Mouse (Mus musculus) 416B (cell line): ENCODE data around the gene Clmn.
A peak's percentile ranks its signal among the peaks of the same experiment; 100 is the strongest.

Source experiments
- DNase-seq: peaks from one replicate; pipeline ENCODE4 v3.0.0; 2011; ENCODE audit warnings: low read depth

The Clmn gene

DNA sequence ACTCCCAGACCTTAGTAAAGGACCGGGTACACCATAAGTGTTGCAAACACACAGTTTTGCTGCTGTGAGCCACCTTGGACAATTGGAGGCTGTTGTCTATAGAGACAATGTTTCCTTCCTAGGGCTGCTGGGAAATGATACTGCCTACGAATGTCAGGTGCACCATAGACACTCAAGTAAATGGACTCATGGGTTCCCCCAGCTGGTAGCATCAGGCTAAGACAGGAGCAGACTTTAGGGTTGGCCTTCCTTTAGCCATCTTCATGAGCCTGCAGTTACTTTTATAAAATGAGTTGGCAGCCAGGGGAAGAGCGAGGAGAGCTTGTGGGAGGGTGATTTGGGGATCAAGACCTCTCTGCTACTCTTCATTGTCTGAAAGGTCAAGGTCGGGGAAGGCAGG is 52.2 kb downstream of the Clmn start:
- DNase-seq: peak; percentile 43

DNA sequence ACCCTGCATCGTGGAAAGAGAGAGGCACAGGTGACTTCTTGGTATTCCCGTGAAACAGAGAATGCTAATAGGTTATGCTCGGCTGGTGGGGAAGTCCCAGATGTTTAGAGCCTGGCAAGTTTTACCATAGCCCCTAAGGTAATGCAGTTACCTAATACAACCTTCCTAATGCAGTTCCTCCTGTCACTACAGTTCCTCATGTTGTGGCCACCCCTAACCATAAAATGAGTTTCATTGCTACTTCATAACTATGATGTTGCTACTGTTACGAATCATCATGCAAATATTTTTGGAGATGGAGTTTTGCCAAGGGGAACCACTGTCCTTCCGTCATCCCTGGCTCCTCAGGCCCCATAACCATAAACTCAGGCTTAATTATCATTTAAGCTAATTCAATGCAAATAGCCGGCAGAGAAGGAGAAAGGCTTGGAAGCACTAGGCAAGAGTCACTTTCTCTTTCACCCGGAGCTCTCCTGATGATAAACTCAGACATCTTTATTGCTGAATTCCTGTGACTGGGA is 53.9 kb downstream of the Clmn start:
- no peak for DNase-seq

DNA sequence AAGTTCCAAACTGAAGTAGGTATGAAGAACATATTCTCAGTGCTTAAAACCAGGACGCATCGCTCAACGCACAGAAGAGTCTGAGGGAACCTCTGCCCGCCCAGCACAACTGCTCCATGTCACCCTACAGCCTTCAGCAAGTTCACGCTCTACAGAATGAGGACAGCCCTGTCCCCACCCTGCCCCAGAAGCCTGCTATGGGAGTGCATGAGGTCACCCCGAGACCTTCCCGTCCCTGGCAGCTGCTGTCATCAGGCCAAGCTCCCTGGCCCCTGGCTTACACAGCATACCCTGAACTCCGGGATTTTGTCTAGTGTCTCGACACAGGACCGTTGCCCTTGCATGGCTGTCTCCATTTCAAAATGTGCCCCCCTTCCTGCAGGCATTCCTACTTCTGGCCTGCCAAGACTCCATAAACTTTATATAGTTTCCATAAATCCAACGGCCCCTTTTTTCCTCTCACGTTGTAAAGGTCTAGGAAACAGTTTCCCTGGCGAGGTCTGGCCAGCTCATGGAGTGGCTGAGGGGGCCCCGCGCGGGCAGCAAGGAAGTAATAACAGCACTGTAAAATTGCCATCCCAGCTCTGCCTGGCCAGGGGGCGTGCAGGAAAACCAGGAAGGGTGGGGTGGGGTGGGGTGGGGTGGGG is 56.3 kb downstream of the Clmn start:
- no peak for DNase-seq

DNA sequence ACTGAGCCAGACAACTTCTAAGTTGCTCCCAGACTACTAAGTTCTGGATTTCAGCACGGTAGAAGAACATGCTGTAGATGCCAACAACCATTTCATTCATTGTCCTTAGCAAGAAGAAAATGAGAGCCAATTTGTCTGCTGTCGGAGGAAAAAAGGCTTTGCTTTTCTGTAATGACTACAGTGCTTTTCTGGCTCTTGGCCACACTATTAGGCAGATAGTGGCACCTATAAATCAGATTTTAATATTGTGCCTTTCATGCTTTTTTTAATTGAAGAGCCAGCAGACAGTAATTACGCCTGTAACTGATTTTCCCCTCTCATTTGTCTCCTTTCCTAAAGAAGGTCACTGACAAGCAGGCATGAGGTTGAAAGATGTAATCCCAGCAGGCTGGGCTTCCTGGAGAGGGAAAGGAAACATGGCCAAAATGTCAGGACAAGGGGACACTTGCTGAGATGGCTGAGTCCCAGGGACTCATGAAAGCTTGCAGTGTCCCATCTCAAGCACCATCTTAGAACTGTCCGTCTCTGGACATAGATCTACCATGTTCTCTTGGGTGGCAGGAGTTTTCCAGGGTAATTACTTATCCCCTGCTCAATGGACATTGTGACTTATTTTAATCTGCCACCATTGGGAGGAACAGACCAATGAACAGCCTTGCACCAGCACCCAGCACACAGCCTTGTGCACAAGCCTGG is 58.0 kb downstream of the Clmn start:
- DNase-seq: no peak

DNA sequence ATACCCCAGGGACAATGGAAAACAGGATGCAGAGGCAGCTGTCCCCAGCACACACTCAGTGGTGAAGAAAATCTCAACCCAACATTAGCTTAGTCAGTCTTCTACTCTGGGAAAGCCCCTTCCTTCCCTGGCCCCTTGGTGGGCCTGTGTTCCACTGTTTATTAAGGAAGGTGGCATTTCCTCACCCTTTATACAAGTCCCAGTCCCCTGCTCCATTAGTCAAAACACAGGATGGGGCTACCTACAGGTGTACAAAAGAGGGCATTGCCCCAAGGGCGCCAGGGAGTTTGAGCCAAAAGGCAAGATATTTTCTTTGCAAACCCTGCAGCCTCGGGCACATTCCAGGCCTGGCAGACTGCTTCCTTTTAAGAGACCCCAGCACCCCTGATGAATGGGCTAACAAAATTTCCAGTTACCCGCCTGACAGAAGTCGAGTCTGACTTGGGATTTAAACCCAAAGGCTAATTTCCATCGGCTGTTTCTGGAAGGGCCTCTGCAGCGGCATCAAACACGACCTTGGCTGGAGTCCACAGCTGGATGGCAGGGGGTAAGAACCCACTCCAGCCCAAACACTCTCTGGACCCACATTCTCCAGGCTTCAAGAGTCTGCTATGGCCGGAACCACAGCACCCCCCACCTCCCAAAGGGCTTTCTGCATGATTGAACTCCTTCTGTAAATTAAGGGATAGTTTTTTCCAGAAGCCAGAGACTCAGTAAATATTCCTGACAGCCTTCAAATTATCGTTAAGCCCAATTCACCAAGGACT is 63.2 kb downstream of the Clmn start:
- DNase-seq: no peak

DNA sequence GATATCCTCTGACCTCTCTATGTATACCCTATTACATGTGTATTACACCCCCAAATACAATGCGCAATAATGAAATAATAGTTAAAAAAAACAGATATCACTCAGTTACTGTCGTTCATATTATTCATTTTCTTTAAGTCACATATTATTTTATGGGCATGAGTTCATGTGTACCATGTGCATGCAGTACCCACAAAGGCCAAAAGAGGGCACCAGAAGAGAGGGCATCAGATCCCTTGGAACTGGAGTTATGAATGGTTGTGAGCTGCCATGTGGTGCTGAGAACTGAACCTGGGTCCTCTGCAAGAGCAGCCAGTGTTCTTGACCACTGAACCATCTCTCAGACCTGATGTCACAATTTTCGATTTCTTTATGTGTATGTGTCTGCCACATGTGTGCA is 65.5 kb downstream of the Clmn start:
- peak; percentile 35 for DNase-seq

DNA sequence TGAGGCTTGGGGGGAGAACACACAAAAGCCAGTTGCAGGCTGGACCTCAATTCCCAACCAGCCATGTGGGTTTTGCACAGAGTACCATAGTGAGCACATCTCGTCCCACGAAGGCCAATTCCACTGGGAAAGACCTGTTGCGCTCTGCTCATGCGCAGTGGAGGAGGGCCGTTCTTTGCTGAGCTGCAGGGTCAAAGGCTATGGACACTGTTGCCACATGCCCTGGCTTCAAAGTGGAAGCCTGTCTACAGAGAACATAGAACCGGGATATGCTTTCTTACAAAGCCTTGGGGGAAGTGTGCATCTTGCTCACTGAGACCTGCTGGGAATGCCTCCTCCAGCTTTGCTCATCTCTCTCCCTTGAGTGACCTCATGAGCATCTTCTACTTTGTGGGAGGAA is 67.0 kb downstream of the Clmn start:
- DNase-seq: no peak

DNA sequence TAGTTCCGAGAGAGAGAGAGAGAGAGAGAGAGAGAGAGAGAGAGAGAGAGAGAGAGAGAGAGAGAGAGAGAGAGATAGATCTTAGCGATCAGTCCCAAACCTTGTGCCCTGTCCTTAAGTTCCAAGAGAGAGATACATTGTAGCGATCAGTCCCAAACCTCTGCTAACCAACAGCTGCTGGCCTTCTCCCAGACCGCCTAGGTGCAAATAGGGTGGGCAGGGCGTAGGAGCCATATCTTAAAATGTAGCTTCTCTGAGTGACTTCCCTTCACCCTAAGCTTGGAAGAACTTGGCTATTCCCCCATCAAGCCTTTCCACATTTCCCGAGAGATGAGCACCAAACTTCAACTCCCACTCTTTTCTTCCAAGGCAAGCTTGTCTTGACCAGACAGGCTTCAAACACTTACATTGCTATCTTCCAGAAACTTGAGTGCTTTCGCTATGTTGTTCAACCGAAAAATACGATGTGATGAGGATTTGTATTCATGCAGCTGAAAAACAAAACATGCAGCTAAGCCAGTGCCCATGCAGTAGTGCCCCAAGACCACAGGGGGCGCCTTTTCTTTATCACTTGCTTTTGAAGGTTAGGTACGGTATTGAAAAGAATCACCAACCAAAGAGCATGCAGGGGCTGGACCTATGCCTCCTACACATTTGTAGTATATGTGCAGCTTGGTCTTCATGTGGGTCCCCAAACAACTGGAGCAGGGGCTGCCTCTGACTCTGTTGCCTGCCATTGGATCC is 68.1 kb downstream of the Clmn start:
- peak; percentile 15 for DNase-seq

DNA sequence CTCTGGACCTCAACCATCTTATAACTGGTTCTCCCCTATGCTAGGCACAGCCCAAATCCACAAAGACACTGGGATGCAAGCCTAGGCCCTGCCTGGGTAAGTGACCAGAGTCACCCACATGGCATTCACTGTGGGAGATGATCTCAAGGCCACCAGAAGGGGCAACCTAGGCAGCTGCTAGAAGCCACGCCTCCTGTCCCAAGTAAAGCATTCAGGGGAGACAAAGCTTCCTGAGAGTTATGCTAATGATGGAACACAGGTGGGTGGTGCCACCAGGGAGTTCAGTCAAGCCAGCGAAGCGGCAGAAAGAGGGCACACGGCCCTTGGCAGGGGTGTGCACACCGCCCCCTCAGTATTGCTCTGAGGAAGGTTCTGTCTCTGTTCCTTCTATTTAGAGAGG is 69.9 kb downstream of the Clmn start:
- DNase-seq: peak; percentile 23

DNA sequence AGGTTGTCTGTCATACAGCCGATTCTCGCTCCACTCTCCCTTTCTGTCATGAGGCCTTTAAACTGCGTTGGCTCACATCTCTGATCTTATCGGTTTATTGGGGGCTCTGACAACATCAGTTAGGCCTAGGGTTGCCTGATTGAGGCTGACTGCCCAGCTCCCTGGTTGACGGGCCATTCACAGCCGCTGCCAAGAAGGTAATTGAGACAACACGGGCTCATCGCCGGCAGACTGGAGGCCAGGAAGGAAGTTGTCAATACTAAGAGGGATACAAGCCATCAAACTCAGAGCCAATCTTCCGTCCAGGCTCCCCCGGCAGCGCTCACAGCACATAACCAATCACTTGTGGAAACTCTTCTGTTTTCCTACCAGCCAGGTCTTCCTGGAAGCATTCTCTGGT is 71.4 kb downstream of the Clmn start:
- DNase-seq: no peak

DNA sequence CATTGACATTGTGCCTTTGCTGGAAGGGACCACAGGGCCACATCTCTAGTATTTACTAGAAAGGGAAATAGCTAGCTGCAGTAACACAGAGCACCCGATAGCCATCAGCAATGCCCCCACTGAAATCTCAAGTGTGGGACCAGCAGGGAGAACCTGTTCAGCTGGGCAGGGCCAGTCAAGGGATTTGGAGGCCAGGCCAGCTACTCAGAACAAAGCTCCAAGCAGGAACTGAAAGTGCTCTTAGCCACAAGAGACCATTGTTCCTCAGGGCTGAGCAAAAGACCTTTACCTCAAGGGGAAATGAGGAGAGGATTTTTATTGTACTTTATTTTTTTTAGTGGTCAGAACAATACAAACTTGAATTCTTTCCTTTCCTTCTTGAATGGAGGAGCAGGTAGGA is 87.3 kb downstream of the Clmn start:
- DNase-seq: no peak

DNA sequence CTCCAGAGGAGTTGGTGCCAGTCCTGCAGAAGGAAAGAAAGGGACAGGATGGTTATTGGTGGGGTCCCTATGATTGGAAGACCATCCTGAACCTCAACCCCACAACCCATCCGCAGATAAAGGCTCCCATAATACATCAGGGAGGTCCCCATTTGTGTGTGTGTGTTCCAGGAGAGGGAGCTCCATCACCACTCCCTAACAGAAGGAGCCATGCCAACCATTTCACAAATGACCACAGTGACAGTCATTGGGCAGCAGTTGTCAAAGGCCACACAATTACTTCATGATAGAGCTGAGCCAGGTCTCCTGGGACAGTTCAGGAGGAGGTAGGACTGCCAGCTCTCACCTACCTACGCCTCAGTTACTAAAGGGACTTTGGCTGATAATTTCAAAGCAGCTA is 92.9 kb downstream of the Clmn start:
- DNase-seq: peak; percentile 25

DNA sequence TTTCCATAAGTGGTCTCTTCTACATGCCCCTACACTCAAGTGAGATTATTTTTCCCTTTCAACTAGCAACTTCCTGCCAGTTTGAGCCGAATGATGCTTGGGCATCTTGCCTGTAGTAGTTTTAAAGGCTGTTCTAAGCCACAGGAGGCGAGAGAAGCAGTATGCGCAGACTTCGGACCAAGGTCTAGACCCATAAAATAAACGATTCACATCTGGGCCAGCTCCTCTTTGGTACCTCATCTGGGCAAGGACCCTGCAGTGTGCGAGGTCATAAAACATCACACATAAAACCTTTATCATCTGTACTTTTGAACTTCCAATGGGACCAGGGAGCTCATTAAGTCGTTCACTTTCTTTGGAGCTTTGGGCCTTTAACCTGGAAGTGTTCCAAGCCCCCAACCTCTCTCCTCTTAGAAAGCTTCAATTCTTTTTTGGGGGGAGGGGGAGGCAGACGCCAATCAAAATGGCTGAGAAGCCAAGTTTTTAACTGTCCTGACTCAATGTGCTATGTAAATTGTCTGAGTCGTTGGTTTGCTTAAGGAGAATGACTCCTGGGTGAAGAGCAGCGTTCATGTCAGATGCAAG is 95.6 kb downstream of the Clmn start:
- no peak for DNase-seq

DNA sequence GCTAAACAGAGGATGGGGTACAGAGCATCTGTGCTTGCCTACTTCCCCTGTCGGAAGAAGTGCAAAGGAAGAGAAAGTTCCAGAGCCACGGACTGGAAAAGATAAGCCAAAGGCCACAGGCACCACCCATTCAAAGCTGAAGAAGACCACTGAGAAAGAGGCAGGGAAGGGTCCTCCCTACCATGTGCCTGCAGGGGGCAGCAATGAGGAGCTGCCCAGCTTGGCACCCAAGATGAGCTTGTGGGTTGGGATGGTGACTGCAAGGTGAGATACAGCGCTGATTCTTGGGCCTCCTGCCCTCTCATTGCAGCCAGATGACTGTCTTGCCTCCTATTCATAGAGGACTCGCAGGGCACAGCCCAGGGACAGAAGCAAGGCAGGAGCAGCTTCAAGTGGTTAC is 97.7 kb downstream of the Clmn start:
- no peak for DNase-seq

DNA sequence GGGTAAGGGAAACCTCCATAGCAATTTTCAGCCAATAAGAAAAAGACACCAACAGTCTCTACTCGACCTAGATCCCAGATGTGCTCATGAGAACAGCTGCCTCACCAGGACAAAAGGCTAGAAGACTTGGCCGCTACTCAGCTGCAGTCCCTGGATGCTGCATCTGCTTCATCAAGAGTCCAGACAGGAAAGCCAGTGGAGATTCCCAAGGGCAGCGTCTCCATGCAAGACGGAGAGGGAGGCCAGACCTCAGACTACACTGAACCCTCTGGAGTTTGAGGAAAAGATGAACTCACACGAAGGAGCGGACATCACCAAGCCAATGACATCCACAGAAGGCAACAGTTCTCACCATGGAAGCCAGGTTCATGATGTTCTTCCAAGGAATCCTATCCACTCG is 99.1 kb downstream of the Clmn start:
- no peak for DNase-seq

DNA sequence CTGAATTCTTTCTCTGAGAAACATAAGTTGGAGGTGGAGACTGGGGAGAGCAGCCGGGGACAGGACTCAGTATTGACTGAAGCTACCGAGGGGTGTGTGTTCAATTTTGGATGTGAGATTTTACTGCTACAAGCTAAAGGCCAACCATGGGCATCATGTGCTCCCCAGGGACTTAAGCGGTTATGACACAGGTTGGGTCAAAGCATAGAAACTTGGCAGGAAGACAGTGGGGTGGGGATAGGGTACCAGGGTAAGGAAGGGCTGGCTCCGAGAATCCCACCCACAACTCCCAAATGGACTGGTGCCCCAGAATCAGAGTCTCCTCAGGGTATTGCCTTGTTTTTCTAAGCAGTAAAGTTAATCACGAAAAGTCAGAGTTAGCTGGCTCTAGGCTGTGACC is 99.8 kb downstream of the Clmn start:
- DNase-seq: no peak

DNA sequence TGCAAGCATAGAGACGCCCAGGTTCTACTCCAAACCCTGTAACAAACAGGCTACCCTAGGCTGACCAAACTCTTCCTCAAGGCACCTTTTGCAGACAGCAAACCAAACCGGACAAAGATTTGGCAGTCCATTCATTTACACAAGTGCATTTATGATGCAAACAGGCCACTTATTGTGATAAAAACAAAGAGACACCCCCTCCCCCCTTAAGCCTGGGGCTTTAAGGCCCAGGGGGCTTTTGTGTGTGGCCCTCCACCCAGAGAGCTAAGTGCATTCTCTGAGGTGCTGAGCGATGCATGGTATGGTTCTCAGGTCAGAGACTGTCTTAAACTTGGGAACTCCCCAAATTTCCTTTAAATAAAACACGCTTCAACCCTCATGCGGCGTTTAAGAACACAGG is 101.0 kb downstream of the Clmn start:
- DNase-seq: no peak

DNA sequence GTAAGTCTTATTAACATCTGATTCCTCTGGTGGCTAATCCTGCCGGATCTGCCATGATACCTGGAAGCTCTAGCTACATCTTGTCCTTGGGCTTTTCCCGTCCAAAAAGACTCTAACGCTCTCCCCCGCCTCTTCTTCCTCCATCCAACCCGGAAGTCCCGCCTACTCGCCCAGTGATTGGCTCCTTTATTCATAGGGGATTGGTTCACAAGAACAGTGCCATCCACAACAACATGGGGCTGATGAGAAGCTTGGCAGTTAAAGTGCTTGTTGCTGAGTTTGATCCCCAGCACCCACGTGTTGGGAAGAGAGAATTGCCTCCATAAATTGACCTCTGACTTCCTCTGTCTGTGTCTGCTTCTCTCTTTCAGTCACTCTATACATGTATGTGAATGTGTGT is 103.5 kb downstream of the Clmn start:
- DNase-seq: no peak

DNA sequence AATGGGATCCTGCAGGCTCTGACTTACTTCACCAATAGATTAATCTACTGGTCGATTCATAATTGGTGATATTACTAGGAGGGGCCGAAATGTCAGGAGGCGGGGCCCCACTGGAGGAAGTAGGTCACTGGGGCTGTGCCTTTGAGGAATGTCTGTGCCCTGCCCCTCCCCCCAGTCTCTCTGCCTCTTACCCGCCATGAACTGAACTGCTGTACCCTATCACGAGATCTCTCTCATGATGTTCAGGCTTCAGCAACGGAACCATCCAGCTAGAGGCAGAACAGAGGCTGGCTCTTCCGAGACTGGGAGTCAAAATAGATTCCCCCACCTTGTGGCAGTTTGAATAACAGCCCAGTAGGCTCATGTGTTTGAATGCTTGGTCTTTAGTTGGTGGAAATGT is 106.8 kb downstream of the Clmn start:
- no peak for DNase-seq

DNA sequence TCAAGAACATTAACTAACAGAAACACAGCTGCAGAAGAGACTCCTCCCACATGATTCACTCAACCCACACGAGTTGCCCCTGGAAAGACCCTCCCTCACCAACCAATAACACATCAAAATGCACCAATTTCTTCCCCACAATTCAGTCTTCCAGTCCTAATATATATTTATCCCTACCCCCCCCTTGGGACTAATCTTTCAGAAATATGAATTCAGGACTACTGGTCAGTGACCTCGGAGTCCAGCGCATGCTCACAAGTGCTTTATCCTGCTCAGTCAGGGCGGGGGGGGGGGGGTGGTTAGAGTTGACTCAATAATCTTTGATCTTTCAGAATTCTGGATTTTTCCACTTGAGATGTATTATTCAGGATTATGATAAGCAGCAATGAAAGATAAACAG is 111.2 kb downstream of the Clmn start:
- DNase-seq: no peak

DNA sequence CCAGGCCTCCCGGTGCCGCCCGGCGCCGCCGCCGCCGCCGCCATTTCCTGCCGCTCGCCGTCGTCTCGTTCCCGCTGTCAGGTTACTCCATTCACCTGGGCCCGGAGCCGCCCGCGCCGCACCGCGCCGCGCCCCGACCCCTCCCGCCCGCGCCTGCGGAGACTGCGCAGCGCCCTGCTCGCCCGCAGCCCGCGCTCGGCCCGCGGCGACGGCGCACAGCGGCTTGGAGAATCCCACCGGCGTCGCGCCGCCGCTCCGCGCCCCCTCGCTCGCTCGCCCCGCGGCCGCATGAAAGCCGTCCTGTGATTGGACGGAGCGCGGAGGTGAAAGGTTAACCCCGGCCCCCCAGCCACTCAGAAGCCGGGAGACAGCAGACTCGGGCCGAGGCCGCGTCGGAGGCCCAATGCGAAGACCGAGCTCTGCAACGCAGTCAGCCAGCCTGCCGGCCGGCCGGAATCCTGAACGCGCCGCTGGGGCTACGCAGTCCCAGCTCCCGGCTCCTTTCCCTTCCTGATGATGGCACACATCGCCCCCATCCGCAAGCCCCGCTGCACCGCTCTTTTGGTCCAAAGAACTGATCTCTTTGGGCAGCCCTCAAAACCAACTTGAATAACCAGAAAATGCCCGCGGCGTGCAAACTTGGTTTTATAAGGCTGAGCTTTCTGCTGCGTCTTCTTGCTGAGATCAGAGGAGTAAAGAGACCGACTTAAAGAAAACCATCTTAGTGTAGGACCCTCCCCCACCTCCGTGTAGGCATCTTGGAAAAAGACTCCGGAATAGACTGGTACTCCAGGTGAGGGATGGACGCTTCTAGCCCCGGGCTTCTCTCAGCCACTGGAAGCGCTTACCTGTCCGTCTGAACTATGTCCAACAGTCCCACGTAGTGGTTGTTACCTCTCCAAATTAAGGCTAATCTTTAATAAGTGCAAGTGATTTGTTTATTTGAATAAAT is 112.8 kb downstream of the Clmn start, which contains the start of gene Dicer1:
Gene Dicer1, minus strand, starts transcription at position 139 of the 952 bp plus-strand sequence.
- DNase-seq: peak; percentile 90
